Mouse (Mus musculus) retina, postnatal 7 days (tissue): ENCODE measurements around the gene Rpl13a.
A peak's percentile ranks its signal among the peaks of the same experiment; 100 is the strongest.
"Not testable (repeated sequence)": the region's sequence is repeated elsewhere in the genome, so short reads cannot be mapped to it uniquely, and the experiment has no call there.

ENCODE experiments used
- DNase-seq: peaks from one replicate; pipeline ENCODE4 v3.0.0-alpha.2; 2012; ENCODE audit warnings: low read depth, low spot score

Gene Rpl13a

DNA sequence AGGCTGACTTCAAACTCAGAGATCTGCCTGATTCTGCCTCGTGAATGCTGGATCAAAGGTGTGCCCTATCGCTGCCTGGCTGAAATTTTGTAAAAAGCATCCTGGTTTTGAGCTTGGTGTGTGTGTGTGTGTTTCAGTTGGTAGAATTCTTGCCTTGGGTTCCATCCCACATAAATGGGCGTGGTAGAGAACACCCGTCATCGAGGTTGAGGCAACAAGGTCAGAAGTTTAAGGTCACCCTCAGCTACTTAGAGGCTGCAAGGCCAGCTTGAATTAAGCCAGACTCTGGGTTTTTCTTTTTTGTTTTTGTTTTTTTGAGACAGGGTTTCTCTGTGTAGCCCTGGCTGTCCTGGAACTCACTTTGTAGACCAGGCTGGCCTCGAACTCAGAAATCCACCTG, 10.2 kb downstream of the Rpl13a start:
- DNase-seq, result no peak

DNA sequence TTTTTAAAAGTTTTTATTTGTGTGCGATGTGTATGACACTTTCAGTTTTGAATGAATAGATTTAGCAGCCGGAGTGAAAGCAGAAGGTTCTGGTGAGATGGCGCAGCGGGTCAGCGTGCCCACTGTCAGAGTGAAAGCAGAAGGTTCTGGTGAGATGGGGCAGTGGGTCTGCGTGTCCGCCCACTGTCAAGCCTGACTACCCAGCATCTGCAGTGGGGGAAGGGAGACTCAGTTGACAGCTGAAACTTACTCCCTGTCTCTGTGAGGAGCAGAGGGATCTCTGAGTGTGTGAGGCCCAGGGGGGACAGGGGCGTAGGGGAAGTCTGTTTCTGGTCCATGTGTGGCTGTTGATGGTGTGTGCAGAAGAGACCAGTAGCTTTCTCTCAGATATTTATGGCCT, 11.0 kb downstream of the Rpl13a start:
- no peak for DNase-seq

DNA sequence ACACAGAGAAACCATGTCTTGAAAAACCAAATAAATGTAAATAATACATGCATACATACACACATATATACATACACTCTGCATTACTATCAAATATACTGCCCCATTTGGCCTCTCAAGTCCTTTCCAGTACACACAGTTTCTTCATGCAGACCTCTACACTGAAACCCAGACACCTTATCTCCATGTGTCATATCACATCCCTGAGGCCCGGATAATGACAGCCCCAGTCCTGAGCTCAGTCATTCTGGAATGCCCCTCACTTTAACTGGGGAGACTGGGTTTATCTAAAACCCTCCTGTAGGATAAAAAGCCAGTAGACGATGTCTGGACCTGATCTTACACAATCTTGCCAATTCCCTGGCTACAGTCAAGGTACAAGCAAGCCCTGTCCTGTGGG, 15.1 kb downstream of the Rpl13a start:
- DNase-seq, result no peak

DNA sequence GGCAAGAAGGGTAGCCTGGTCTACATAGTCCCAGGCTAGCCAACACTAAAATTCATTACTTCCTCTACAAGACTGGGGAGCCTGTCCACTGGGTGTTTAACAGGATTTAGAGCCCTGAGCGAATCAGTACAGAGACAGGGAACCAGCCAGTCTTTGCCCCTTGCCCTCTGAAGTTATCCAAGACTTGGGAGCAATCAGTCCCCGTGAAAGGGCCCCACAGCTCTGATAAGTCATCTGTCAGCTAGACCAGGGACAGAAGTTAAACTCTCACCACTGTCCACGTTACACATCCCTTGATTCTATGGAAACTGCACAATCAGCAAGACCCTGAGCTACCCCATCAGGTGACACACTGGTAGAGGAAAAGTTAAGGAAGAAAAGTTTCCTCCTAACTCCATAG, 16.0 kb downstream of the Rpl13a start:
- no peak for DNase-seq

DNA sequence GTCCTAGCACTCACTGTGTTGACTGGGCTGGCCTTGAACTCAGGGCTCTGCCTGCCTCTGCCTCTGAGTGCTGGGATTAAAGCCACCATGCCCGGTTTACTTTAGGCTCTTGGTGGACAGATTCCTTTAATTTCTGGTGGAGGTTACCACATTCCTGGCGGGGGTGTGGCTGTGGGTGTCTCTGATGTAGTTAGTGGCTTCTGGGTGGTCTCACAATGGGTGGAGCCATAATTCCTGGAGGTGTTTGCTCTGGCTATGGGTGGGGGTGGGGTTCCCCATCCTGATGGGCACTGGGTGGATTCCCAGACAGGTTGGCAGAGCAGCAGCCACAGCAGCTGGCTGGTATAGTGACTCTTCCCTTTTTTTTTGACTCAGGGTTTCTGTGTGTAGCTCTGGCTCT, 16.6 kb downstream of the Rpl13a start:
- DNase-seq, result no peak

DNA sequence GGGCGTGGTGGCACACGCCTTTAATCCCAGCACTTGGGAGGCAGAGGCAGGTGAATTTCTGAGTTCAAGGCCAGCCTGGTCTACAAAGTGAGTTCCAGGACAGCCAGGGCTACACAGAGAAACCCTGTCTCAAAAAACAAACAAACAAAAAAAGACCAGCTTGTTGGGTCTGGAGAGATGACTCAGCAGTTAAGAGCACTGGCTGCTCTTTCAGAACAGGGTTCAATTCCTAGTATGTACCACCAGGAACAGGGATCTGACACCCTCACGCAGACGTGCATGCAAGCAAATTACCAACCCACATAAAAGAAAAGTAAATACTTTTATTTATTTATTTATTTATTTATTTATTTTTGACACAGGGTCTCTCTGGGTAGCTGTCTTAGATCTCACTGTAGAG, 18.5 kb downstream of the Rpl13a start:
- DNase-seq, result not testable (repeated sequence)

DNA sequence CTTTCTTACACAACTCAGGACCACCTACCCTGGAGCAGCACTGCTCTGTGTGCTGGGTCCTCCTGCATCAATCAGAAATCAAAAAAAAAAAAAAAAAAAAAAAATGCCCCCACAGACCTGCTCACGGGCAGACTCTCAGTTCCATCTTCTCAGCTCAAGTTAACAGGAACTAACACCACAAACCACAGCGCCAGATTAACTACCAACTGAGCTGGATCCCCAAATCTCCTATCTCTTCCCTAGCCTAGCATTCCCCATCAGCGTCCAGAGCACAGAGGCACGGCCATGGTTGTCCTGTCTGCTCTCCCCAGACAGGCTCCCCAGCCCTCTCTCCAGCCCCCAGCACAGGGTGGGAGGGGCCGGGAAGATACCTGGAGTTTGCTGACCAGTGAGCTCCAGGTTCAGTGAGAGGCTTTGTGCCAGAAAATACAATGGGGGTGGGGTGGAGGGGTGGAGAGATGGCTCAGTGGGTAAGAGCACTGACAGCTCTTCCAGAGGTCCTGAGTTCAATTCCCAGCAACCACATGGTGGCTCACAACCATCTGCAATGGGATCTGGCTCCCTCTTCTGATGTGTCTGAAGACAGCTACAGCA, 21.4 kb downstream of the Rpl13a start:
- DNase-seq, result no peak

DNA sequence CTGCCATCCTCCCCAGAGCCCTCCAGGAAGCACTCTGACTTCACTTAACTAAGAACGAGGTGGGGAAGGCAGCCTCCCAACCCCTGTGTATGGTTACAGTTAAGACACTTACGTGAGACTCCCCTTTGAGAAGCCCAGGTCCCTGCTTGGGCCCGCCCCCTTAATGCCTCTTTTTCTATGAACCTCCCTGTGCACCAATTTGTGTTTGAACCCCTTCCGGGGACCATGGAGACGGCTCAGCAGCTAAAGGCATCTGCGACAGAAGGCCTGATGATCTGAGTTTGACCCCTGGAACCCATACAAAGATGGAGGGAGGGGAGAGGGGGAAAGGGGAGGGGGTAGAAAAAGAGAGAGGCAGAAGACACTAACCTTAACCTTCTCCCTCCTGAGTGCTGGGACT, 22.1 kb downstream of the Rpl13a start:
- no peak for DNase-seq

DNA sequence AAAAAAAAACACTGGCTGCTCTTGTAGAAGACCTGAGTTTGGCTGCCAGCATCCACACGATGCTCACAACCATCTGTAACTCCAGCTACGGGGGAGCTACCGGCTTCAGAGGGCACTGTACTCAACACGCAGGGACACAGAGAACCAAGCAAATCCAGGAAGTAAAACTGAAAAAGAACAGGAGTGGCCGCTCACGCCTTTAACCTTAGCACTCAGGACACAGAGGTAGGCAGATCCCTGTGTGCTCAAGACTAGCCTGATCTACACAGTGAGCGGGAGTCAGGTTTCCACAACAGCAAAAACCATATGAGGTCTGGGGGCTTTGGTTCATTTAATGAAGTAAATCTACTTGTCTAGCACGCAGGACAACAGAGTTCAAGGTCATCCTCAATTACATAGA, 23.1 kb downstream of the Rpl13a start:
- DNase-seq, result no peak

DNA sequence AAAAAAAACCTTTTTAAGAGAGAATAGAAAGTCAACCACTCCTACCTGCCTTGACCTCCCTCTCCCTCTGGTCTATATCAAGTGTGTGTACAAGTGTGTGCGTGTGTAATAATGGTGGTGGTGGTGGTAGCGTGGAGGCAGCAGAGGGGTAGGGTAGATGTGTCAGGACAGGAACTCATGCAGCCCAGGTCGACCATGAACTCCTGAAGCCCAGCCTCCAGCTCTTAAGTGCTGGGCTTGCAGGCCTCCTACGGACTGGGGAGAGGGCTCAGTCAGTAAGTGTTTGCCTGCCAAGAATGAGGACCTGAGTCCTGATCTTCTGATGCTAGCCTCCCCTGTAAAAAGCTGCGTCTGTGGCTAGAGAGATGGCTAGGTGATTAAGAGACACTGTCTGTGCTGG, 23.6 kb downstream of the Rpl13a start:
- no peak for DNase-seq

DNA sequence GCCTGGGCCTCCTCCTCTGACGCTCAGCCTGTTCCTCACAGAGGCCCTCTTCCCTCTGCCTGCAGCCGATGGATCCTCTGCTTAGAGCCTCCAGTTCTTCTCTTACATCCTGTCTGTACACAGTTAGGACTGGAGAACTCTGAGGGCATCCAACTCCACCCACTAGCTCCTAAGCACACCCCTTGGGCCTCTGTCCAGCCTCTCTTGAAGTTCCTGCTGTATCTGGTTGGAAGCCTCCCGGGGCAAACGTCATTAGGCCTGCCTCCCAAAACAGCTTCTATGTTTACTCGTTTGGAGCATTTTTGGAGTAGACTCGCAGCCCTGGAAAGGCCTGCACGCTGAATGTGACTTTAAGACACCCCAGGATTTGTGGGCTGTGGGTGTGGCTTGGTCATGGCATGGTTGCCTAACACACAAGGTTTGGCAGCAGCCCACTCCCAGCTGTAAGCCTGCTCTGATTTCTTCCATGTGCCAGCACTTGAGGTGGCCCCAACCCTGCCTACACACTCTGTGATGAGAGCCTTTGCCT, 24.8 kb downstream of the Rpl13a start, which contains the start of gene Fcgrt:
Gene Fcgrt, minus strand, starts transcription at position 200 of the 529 bp plus-strand sequence.
- no peak for DNase-seq

DNA sequence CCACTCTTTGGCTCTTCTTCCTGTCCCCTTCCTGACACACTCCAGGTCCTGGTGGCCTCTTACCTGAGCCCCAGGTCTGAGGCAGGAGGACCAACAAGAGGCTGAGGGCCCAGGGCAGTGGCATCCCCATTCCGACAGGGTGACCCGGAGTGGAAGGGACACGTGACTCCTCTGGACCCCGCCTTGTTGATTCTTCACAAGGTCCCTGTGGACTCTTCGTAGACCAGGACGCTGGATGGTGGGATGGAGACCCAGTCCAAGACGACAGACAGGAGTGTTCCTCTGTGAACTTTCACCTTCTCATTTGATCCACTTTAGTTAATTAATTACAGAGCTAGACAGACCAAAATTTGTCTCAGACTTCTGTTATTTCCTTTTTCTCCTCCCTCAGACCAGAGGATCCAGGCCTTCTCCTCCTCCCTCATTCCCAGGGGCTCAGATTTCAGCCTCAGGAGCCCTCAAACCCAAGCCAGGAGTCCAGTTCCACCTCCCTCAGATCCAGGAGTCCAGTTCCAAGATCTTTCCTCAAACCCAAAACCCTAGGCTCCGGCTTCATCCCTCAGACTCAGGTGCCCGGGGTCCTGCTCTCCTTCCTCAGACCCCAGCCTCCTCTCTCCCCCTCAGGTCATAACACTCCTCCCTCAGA, 25.5 kb downstream of the Rpl13a start:
- DNase-seq, result no peak

DNA sequence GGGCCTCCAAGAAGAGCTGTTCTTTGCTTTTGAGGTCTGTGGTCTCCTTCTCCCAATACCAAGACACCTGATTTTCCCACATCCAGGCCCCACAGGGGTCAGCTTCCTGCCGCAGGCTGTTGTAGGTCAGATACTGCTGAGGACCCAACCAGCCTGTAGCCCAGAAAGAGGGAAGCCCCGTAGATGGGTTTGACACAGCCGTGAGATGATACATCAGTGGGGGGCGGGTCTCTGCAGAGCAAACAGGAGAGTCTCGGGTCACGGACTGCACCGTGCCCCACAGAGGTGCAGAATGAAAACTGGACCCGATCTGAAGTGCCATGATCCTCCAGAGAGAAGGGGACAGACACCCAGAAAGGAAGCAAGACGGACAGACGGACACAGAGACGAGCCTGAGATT, 26.1 kb downstream of the Rpl13a start:
- no peak for DNase-seq

DNA sequence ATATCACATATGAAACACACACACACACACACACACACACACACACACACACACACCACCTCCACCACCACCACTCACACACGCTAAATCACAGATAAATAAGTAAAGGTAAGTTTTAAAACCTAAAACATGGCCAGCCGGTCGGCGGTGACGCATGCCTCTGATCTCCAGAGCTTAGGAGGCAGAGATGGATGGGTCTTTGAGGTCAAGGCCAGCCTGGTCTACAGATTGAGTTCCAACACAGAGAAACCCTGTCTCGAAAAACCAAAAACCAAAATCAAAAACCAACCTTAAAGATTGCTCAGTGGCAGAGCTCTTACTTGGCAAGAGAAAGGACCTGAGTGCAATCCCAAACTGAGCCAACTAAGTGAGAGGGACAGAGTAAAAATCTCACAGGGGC, 28.5 kb downstream of the Rpl13a start:
- no peak for DNase-seq

DNA sequence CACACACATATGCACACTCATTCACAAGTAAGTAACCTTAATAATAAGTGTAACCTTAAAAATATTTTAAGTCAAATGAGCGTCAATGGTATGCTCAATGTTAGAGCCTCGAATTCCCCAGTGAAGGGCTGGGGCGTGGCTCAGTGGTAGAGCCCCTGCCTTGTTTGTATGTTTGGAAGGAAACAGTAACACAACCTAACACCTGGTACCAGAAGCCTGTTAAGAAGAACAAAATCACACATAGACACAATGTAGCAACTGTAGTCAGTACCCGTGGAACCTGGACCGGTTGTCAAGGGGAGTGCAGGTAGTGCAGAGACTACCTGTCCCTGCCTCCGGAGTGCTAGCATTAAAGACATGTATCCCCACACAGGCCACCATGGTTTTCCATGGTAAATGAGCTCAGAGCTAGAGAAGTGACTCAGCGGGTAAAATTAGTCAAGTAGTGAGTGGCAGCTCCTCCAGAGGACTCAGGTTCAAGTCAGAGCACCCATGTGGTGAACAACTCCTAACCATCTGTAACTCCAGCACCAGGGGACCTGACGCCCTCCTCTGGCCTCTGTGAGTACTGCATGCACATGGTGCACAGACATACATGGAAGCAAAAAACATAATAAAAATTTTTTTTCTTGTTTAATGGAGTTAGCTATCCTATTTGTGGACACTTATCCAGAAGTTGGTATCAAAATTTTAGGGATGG, 29.9 kb downstream of the Rpl13a start:
- no peak for DNase-seq

DNA sequence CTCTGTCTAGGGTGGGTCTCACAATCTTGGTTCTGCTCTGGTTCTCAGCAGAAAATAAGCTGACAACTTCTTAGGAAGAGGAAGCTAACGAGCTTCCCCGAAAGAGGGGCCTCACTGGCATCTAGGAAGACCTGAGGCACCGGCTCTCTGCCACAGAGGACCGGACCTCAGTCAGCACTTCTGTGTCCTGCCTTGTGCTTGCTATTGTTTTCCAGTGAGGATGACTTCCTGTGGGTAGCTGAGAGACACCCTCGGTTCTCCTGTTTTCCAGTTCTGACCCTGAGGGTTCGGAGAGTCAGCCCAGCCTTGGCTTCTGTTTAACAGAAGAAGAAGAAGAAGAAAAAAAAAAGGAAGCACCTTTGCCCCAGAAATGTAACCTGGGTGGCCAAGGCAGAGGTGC, 31.1 kb downstream of the Rpl13a start:
- no peak for DNase-seq

DNA sequence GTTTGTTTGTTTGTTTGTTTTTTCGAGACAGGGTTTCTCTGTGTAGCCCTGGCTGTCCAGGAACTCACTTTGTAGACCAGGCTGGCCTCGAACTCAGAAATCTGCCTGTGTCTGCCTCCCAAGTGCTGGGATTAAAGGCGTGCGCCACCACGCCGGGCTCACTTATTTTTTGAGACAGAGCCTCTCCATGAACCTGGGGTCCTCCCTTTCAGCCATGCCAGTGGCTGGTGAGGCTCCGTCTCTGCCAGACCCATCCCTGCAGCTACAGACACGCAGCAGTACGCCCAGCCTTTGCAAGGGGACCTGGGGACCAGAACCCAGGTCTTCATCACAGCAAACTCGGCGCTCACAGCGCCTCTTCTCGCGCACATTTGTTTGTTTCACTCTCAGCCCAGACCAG, 32.6 kb downstream of the Rpl13a start:
- not testable (repeated sequence) for DNase-seq

DNA sequence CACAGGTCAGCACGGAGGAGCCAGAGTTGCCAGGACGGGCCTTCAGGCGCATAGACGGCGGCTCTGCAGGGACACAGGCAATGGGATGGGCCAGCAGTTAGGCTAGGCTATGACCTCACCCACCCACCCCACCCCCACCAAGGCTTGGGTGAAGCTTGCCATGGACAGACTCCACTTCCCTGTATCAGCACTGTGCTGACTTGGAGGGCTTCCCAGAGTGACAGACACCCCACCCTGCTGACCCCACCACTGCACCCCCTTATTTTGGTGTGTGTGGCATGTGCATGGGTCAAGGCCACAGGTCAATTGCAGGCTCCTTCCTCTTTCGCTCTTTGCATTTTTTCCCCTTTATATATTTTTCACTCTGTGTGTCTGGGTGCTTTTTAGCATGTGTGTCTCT, 33.2 kb downstream of the Rpl13a start:
- no peak for DNase-seq

DNA sequence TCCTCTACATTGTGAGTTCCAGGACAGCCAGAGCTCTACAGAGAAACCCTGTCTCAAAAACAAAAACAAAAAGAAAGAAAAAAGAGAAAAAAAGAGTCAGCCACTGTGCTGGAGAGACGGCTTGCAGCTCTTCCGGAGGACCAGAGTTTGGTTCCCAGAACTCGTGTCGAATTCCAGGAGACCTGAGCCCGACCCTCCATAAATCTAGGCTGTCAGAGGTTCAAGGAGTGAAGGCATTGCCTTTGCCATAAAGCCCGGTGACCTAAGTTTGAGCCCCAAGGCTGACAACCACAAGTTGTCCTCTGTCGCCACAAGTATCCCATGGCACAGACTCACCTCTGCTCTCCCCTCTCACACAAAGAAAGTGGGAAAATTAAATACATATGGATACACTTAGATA, 34.4 kb downstream of the Rpl13a start:
- DNase-seq, result no peak

DNA sequence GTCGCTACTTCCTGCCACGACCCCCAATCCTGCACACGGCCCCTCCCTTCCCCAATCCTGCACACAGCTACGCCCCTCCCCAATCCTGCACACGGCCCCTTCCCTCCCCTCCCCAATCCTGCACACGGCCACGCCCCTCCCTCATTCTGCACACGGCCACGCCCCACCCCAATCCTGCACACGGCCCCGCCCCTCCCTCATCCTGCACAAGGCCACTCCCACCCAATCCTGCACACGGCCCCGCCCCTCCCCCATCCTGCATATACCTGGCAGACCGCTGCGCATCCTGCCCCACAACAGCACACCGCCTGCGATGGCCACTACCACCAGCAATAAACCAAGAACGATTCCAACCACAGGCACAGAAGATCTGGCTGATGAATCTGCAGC, 35.0 kb downstream of the Rpl13a start:
- DNase-seq, result no peak

DNA sequence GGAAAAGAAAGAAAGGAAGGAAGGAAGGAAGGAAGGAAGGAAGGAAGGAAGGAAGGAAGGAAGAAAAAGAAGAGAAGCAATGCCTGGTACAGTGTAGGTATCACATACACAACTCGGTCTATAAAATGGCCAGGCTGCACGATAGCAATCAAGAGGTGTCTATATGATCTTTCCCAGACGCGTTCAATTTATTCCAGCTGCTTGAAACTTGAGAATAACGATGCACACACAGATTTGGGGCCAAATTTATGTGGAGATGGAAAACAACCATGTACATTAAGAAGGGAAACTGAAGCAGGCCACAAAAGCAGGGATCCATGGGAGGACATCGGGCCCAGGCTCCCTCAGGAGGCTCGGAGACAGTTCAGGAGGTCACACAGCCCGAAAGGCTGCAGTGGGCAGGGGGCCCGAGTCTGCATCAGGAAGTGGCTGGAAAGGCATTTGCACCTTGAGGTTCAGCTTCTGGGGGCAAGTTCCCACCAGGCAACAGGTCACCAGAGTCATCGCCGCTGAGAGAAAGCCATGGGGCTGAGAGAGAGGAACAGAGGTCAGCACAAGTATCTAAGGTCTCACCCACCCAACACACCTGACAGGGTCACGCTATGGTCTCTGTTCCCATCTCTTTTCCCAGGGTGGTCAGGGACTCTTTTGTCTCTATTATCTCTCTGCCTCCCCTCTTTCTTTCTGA, 35.6 kb downstream of the Rpl13a start:
- DNase-seq, result no peak

DNA sequence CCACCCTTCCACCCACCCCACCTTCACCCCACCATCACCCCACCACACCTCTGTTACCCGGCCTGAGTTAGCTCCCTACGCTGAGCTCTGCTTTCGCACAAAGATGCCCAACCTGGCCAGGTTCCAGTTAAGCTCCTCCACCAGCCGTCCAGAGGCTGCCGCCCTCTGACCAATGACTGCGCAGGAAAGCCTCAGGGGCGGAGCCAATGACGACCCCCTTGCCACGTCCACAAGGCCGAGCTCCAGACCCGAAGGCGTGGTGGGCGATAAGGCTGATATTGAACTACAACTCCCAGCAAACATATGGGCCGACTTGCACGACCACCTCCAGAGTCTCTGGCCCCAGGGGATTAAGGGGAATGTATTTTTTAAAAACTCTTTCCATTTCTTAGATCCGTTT, 36.5 kb downstream of the Rpl13a start, which contains the start of gene Rcn3:
Gene Rcn3, minus strand, starts transcription at position 174 of the 400 bp plus-strand sequence.
- DNase-seq, result peak; percentile 62
